Mouse (Mus musculus) kidney, adult 8-10 months (tissue): Measurements from ENCODE around the gene Clip3.
A peak's percentile ranks its signal among the peaks of the same experiment; 100 is the strongest.

Experiments
- DNase-seq, 2 experiments: peaks; one replicate each; pipeline ENCODE4 v3.0.0; 2022

The Clip3 gene

GRCm38 (mm10) chr7:30291215-30292131, at the start of gene Clip3:
Clip3 (plus strand) TSS chr7:30291728.
- DNase-seq, result no peak

GRCm38 (mm10) chr7:30251956-30252954, 39.3 kb upstream of the Clip3 start:
- DNase-seq, result peak; percentile 54 to 69

- no peak for DNase-seq
Measured at GRCm38 (mm10) chr7:30265041-30265440, 26.5 kb upstream of the Clip3 start.

- DNase-seq, result no peak
Measured at GRCm38 (mm10) chr7:30265531-30265930, 26.0 kb upstream of the Clip3 start.

- DNase-seq, result no peak
Measured at GRCm38 (mm10) chr7:30265935-30266334, 25.6 kb upstream of the Clip3 start.

- DNase-seq, result no peak
Measured at GRCm38 (mm10) chr7:30266780-30267179, 24.7 kb upstream of the Clip3 start.

- DNase-seq, result no peak
Measured at GRCm38 (mm10) chr7:30269641-30270040, 21.9 kb upstream of the Clip3 start.

GRCm38 (mm10) chr7:30274383-30274782, 17.1 kb upstream of the Clip3 start:
- DNase-seq, result no peak

- no peak for DNase-seq
Measured at GRCm38 (mm10) chr7:30278911-30279310, 12.6 kb upstream of the Clip3 start.

- DNase-seq, result no peak
Measured at GRCm38 (mm10) chr7:30279536-30279935, 12.0 kb upstream of the Clip3 start.

- peak; percentile 91 to 93 for DNase-seq
Measured at GRCm38 (mm10) chr7:30279951-30280669, 11.4 kb upstream of the Clip3 start, which contains the start of the genes Thap8 and Wdr62. Thap8 (plus strand) TSS chr7:30280094. Wdr62 (minus strand) TSS chr7:30280419.

- peak; percentile 85 to 87 for DNase-seq
Measured at GRCm38 (mm10) chr7:30280670-30281138, 10.8 kb upstream of the Clip3 start.

GRCm38 (mm10) chr7:30281522-30281921, 10.0 kb upstream of the Clip3 start:
- no peak for DNase-seq

- DNase-seq, result no peak
Measured at GRCm38 (mm10) chr7:30282740-30283139, 8.8 kb upstream of the Clip3 start.

- no peak for DNase-seq
Measured at GRCm38 (mm10) chr7:30286701-30287410, 4.7 kb upstream of the Clip3 start.

- DNase-seq, result no peak
Measured at GRCm38 (mm10) chr7:30288046-30288445, 3.5 kb upstream of the Clip3 start.

- no peak for DNase-seq
Measured at GRCm38 (mm10) chr7:30289071-30289713, 2.3 kb upstream of the Clip3 start.

- no peak for DNase-seq
Measured at GRCm38 (mm10) chr7:30289714-30290399, 1.7 kb upstream of the Clip3 start.

- DNase-seq, result no peak
Measured at GRCm38 (mm10) chr7:30293795-30294194, 2.3 kb downstream of the Clip3 start.

GRCm38 (mm10) chr7:30294296-30294695, 2.8 kb downstream of the Clip3 start:
- no peak for DNase-seq

GRCm38 (mm10) chr7:30295103-30295502, 3.6 kb downstream of the Clip3 start:
- DNase-seq, result no peak
